Mouse (Mus musculus) small intestine, adult 2 months (tissue): ENCODE data around the gene Kif28.

Experiments used
- CTCF ChIP-seq: fragments of 200-500 bp; IDR thresholded peaks from 2 replicates; pipeline ENCODE4 v1.5.1; 2012; ENCODE audit warnings: low read depth, mild to moderate bottlenecking, control low read depth, inconsistent platforms, low read length, moderate library complexity, mixed read lengths; ENCODE audit not compliant: insufficient replicate concordance, insufficient read length; ENCODE audit errors: extremely low read depth
- POLR2A ChIP-seq: fragments of 200-500 bp; IDR thresholded peaks from 2 replicates; pipeline ENCODE4 v1.6.1; 2012; ENCODE audit warnings: low read depth, mild to moderate bottlenecking, control low read depth, inconsistent platforms, low read length, moderate library complexity

GRCm38 (mm10) chr1:179753006-179753405 lies 7.9 kb upstream of the Kif28 start:
- TF ChIP-seq CTCF (no peak), POLR2A (no peak)
